Mouse (Mus musculus) layer of hippocampus, adult 18-20 months (tissue): ENCODE data around the gene Cd164l2. TPM values are rescaled to one million over a fixed set of nuclear protein-coding genes. Genes with fewer than 3 reads are reported as not detected.

Experiments used
- DNase-seq, 2 experiments: peaks; one replicate each; pipeline ENCODE4 v3.0.0; 2022; ENCODE audit warnings: low spot score in 2 of 2
- microRNA-seq, 2 experiments: library from miRNA; unstranded; fragments of <30 nt; microRNA quantifications; one replicate each; pipeline ENCODE4 v1.2.0; 2021
- total RNA-seq, 2 experiments: library from RNA; stranded (reverse); gene quantifications; 2 replicates each; pipeline ENCODE4 v1.2.3; 2021

Cd164l2 gene
- total RNA-seq, 2 experiments from 2014 or later, result 3.0 to 3.4 TPM

- DNase-seq, result no peak
Measured at GRCm38 (mm10) chr4:133253412-133253811, 41.5 kb downstream of the Cd164l2 start.

GRCm38 (mm10) chr4:133255392-133255791 is 43.5 kb downstream of the Cd164l2 start:
- DNase-seq, result no peak

- no peak for DNase-seq
Measured at GRCm38 (mm10) chr4:133256820-133257219, 44.9 kb downstream of the Cd164l2 start.

GRCm38 (mm10) chr4:133257230-133257629 is 45.3 kb downstream of the Cd164l2 start:
- no peak for DNase-seq

GRCm38 (mm10) chr4:133257798-133258408 is 46.0 kb downstream of the Cd164l2 start:
- DNase-seq, result no peak

GRCm38 (mm10) chr4:133261641-133262374 is 49.9 kb downstream of the Cd164l2 start:
- no peak for DNase-seq

GRCm38 (mm10) chr4:133262375-133262765 is 50.4 kb downstream of the Cd164l2 start:
- no peak for DNase-seq

GRCm38 (mm10) chr4:133262882-133263281 is 51.0 kb downstream of the Cd164l2 start, which contains the start of gene Sytl1:
Sytl1 (minus strand) TSS chr4:133263113.
- no peak for DNase-seq

- no peak for DNase-seq
Measured at GRCm38 (mm10) chr4:133263756-133264155, 51.8 kb downstream of the Cd164l2 start.

- no peak for DNase-seq
Measured at GRCm38 (mm10) chr4:133264559-133264958, 52.6 kb downstream of the Cd164l2 start.

- DNase-seq, result no peak
Measured at GRCm38 (mm10) chr4:133265297-133265696, 53.4 kb downstream of the Cd164l2 start.

GRCm38 (mm10) chr4:133265759-133266158 is 53.8 kb downstream of the Cd164l2 start:
- DNase-seq, result no peak

- no peak for DNase-seq
Measured at GRCm38 (mm10) chr4:133266248-133266880, 54.4 kb downstream of the Cd164l2 start.

- DNase-seq, result no peak
Measured at GRCm38 (mm10) chr4:133268931-133269330, 57.0 kb downstream of the Cd164l2 start.

- no peak for DNase-seq
Measured at GRCm38 (mm10) chr4:133269596-133269995, 57.7 kb downstream of the Cd164l2 start.

GRCm38 (mm10) chr4:133270929-133271328 is 59.0 kb downstream of the Cd164l2 start:
- no peak for DNase-seq

Small RNA genes within 50 kb of the gene (microRNA-seq; reads per million reads assigned to microRNA genes)
- 1.5 to 2.9 reads per million in 2 experiments for gene Mir7017

Other genes with a start within 250 kb of the Cd164l2 start
- under 1 TPM; 0.13 to 0.35 TPM for gene Fgr, start 238.0 kb upstream of the Cd164l2 start, total RNA-seq
- 100 to 1,000 TPM; 114 to 116 TPM for gene Ahdc1, start 200.9 kb upstream of the Cd164l2 start, total RNA-seq
- gene Wasf2, start 81.6 kb upstream of the Cd164l2 start, total RNA-seq, result 10 to 100 TPM; 27.4 to 32.6 TPM
- gene Gpr3, start 405 bp downstream of the Cd164l2 start, total RNA-seq, result 1 to 10 TPM; 7.3 to 7.6 TPM
- 1 to 10 TPM; 5.6 to 6.9 TPM for gene Map3k6, start 28.7 kb downstream of the Cd164l2 start, total RNA-seq
- gene Sytl1, start 51.0 kb downstream of the Cd164l2 start, total RNA-seq, result 1 to 10 TPM in 1 of 2 experiments, under 1 TPM in 1; 0.68 to 1.6 TPM
- gene Tmem222, start 65.7 kb downstream of the Cd164l2 start, total RNA-seq, result 10 to 100 TPM; 92.1 to 96.1 TPM
- gene Wdtc1, start 141.3 kb downstream of the Cd164l2 start, total RNA-seq, result 10 to 100 TPM; 79.6 to 83.1 TPM
- 10 to 100 TPM; 62.2 to 62.9 TPM for gene Slc9a1, start 157.6 kb downstream of the Cd164l2 start, total RNA-seq